Mouse (Mus musculus) CH12.LX (cell line): ENCODE measurements around the gene Dsn1. TPM values are rescaled to one million over a fixed set of nuclear protein-coding genes. Genes with fewer than 3 reads are reported as not detected.

Experiments used
- DNase-seq: peaks from one replicate; pipeline ENCODE4 v3.0.0-alpha.2; 2013; ENCODE audit errors: extremely low read depth
- H3K27ac ChIP-seq: 2 replicates; pipeline ENCODE4 v1.5.1; 2012; ENCODE audit warnings: low read depth, mild to moderate bottlenecking, control low read depth, moderate library complexity; ENCODE audit not compliant: insufficient read depth
- H3K27me3 ChIP-seq: replicated peaks from 2 replicates; pipeline ENCODE3; 2012; ENCODE audit warnings: inconsistent platforms
- H3K36me3 ChIP-seq, 2 experiments: replicated peaks in 1 of 2; 2 replicates each; pipeline versions ENCODE3 to v1.6.1; 2012; ENCODE audit warnings: inconsistent platforms in 1 of 2, low read length in 1 of 2, mild to moderate bottlenecking in 1 of 2, mixed read lengths in 1 of 2, moderate library complexity in 1 of 2; ENCODE audit not compliant: control insufficient read depth in 1 of 2, insufficient read depth in 1 of 2
- H3K4me1 ChIP-seq, 2 experiments: 2 replicates each; pipeline ENCODE4 v1.6.1; 2012; ENCODE audit warnings: inconsistent platforms in 1 of 2, moderate library complexity in 1 of 2; ENCODE audit not compliant: insufficient read depth in 2 of 2, control insufficient read depth in 1 of 2
- H3K4me2 ChIP-seq: 2 replicates; pipeline ENCODE4 v1.6.1; 2012; ENCODE audit warnings: low read depth, mild to moderate bottlenecking, control low read depth; ENCODE audit not compliant: poor library complexity, insufficient read depth, severe bottlenecking
- H3K4me3 ChIP-seq, 3 experiments: fragments of 150-350 bp in 1 of 3; sonication (generic) in 1 of 3; replicated peaks in 1 of 3; 2 replicates each; pipeline versions ENCODE3 to v1.5.1; 2011 to 2012; ENCODE audit warnings: low read depth in 2 of 3, low read length in 2 of 3, mild to moderate bottlenecking in 2 of 3, moderate library complexity in 2 of 3, control low read depth in 1 of 3, improper control_type of control experiment in 1 of 3, inconsistent platforms in 1 of 3, mixed read lengths in 1 of 3; ENCODE audit not compliant: poor library complexity in 1 of 3
- H3K79me2 ChIP-seq: replicated peaks from 2 replicates; pipeline ENCODE4 v1.6.1; 2012; ENCODE audit warnings: mild to moderate bottlenecking, moderate library complexity; ENCODE audit not compliant: control insufficient read depth, poor library complexity, insufficient read depth, severe bottlenecking; ENCODE audit errors: extremely low read depth
- H3K9ac ChIP-seq: 2 replicates; pipeline ENCODE4 v1.6.1; 2012; ENCODE audit warnings: low read depth, mild to moderate bottlenecking, control low read depth, moderate library complexity; ENCODE audit not compliant: insufficient read depth
- H3K9me3 ChIP-seq: replicated peaks from 2 replicates; pipeline ENCODE3; 2012; ENCODE audit warnings: low read length, inconsistent platforms, mixed read lengths
- BHLHE40 ChIP-seq: IDR thresholded peaks from 2 replicates; pipeline ENCODE4 v1.6.1; 2011; ENCODE audit warnings: mild to moderate bottlenecking, low read depth, low read length, improper control_type of control experiment
- CHD1 ChIP-seq: IDR thresholded peaks from 2 replicates; pipeline ENCODE4 v1.6.1; 2012; ENCODE audit warnings: low read depth, low read length, improper control_type of control experiment, inconsistent platforms
- CHD2 ChIP-seq: IDR thresholded peaks from 2 replicates; pipeline ENCODE4 v1.6.1; 2011; ENCODE audit warnings: low read length, improper control_type of control experiment
- CTCF ChIP-seq, 2 experiments: IDR thresholded peaks in 1 of 2; conservative IDR thresholded peaks in 1 of 2; 2 replicates each; pipeline ENCODE4 v1.5.1; 2011 to 2012; ENCODE audit warnings: low read depth in 2 of 2, low read length in 2 of 2, improper control_type of control experiment in 1 of 2, inconsistent platforms in 1 of 2, mild to moderate bottlenecking in 1 of 2, moderate library complexity in 1 of 2
- E2F4 ChIP-seq: IDR thresholded peaks from 2 replicates; pipeline ENCODE4 v1.6.1; 2011; ENCODE audit warnings: low read depth, low read length, improper control_type of control experiment; ENCODE audit not compliant: insufficient replicate concordance
- ELF1 ChIP-seq: IDR thresholded peaks from 2 replicates; pipeline ENCODE4 v1.6.1; 2014; ENCODE audit warnings: low read depth, mild to moderate bottlenecking, inconsistent platforms, low read length, improper control_type of control experiment
- EP300 ChIP-seq: IDR thresholded peaks from 2 replicates; pipeline ENCODE4 v1.6.1; 2011; ENCODE audit warnings: low read length, improper control_type of control experiment
- ETS1 ChIP-seq: conservative IDR thresholded peaks from 2 replicates; pipeline ENCODE4 v1.6.1; 2012; ENCODE audit warnings: low read depth, mild to moderate bottlenecking, inconsistent platforms, low read length, improper control_type of control experiment, moderate library complexity
- GABPA ChIP-seq: IDR thresholded peaks from 2 replicates; pipeline ENCODE4 v1.6.1; 2012; ENCODE audit warnings: low read depth, low read length, improper control_type of control experiment, inconsistent platforms; ENCODE audit not compliant: insufficient replicate concordance
- HCFC1 ChIP-seq: IDR thresholded peaks from 2 replicates; pipeline ENCODE4 v1.6.1; 2012; ENCODE audit warnings: low read depth, mild to moderate bottlenecking, inconsistent platforms, low read length, improper control_type of control experiment
- IRF4 ChIP-seq: IDR thresholded peaks from 2 replicates; pipeline ENCODE4 v1.6.1; 2014; ENCODE audit warnings: low read depth, mild to moderate bottlenecking, inconsistent platforms, low read length, improper control_type of control experiment
- JUN ChIP-seq: IDR thresholded peaks from 2 replicates; pipeline ENCODE4 v1.6.1; 2011; ENCODE audit warnings: low read depth, mild to moderate bottlenecking, low read length, improper control_type of control experiment, moderate library complexity; ENCODE audit not compliant: insufficient read depth
- JUND ChIP-seq: conservative IDR thresholded peaks from 2 replicates; pipeline ENCODE4 v1.6.1; 2011; ENCODE audit warnings: low read depth, low read length, improper control_type of control experiment
- KAT2A ChIP-seq: IDR thresholded peaks from 2 replicates; pipeline ENCODE4 v1.6.1; 2012; ENCODE audit warnings: low read length, improper control_type of control experiment, inconsistent platforms; ENCODE audit not compliant: insufficient replicate concordance
- MAFK ChIP-seq: IDR thresholded peaks from 2 replicates; pipeline ENCODE4 v1.6.1; 2011; ENCODE audit warnings: low read length, improper control_type of control experiment; ENCODE audit not compliant: insufficient replicate concordance
- MAX ChIP-seq: IDR thresholded peaks from 2 replicates; pipeline ENCODE4 v1.6.1; 2011; ENCODE audit warnings: low read length, improper control_type of control experiment
- MAZ ChIP-seq: IDR thresholded peaks from 2 replicates; pipeline ENCODE4 v1.6.1; 2012; ENCODE audit warnings: low read depth, mild to moderate bottlenecking, inconsistent platforms, low read length, improper control_type of control experiment, moderate library complexity
- MEF2A ChIP-seq: IDR thresholded peaks from 2 replicates; pipeline ENCODE4 v1.6.1; 2014; ENCODE audit warnings: low read depth, mild to moderate bottlenecking, inconsistent platforms, low read length, improper control_type of control experiment, borderline replicate concordance
- MXI1 ChIP-seq: IDR thresholded peaks from 2 replicates; pipeline ENCODE4 v1.6.1; 2011; ENCODE audit warnings: mild to moderate bottlenecking, low read depth, low read length, improper control_type of control experiment
- MYC ChIP-seq: IDR thresholded peaks from 2 replicates; pipeline ENCODE4 v1.6.1; 2011; ENCODE audit warnings: low read depth, mild to moderate bottlenecking, improper control_type of control experiment, low read length
- NELFE ChIP-seq: IDR thresholded peaks from 2 replicates; pipeline ENCODE4 v1.6.1; 2011; ENCODE audit warnings: low read depth, low read length, improper control_type of control experiment
- NRF1 ChIP-seq: IDR thresholded peaks from 2 replicates; pipeline ENCODE4 v1.6.1; 2014; ENCODE audit warnings: low read depth, mild to moderate bottlenecking, inconsistent platforms, low read length, improper control_type of control experiment, moderate library complexity
- PAX5 ChIP-seq: IDR thresholded peaks from 2 replicates; pipeline ENCODE4 v1.6.1; 2012; ENCODE audit warnings: low read length, inconsistent platforms, mixed read lengths
- POLR2A ChIP-seq: IDR thresholded peaks from 2 replicates; pipeline ENCODE4 v1.6.1; 2011; ENCODE audit warnings: low read depth, mild to moderate bottlenecking, improper control_type of control experiment, low read length
- POLR2AphosphoS2 ChIP-seq: IDR thresholded peaks from 2 replicates; pipeline ENCODE4 v1.6.1; 2011; ENCODE audit warnings: low read depth, low read length, improper control_type of control experiment
- RAD21 ChIP-seq: IDR thresholded peaks from 2 replicates; pipeline ENCODE4 v1.6.1; 2011; ENCODE audit warnings: low read depth, mild to moderate bottlenecking, low read length, improper control_type of control experiment, moderate library complexity
- RCOR1 ChIP-seq: conservative IDR thresholded peaks from 2 replicates; pipeline ENCODE4 v1.6.1; 2012; ENCODE audit warnings: low read depth, mild to moderate bottlenecking, inconsistent platforms, low read length, improper control_type of control experiment
- SIN3A ChIP-seq: IDR thresholded peaks from 2 replicates; pipeline ENCODE4 v1.6.1; 2012; ENCODE audit warnings: low read length, improper control_type of control experiment, inconsistent platforms
- SMC3 ChIP-seq: IDR thresholded peaks from 2 replicates; pipeline ENCODE4 v1.6.1; 2011; ENCODE audit warnings: low read depth, low read length, improper control_type of control experiment
- TBP ChIP-seq: conservative IDR thresholded peaks from 2 replicates; pipeline ENCODE4 v1.6.1; 2011; ENCODE audit warnings: low read depth, low read length, improper control_type of control experiment
- TCF12 ChIP-seq: IDR thresholded peaks from 2 replicates; pipeline ENCODE4 v1.6.1; 2014; ENCODE audit warnings: low read depth, mild to moderate bottlenecking, inconsistent platforms, low read length, improper control_type of control experiment
- UBTF ChIP-seq: IDR thresholded peaks from 2 replicates; pipeline ENCODE4 v1.6.1; 2012; ENCODE audit warnings: low read depth, mild to moderate bottlenecking, inconsistent platforms, low read length, improper control_type of control experiment, moderate library complexity
- USF1 ChIP-seq: IDR thresholded peaks from 2 replicates; pipeline ENCODE4 v1.6.1; 2014; ENCODE audit warnings: low read depth, mild to moderate bottlenecking, inconsistent platforms, low read length, improper control_type of control experiment
- USF2 ChIP-seq: conservative IDR thresholded peaks from 2 replicates; pipeline ENCODE4 v1.6.1; 2011; ENCODE audit warnings: low read depth, low read length, improper control_type of control experiment
- ZC3H11A ChIP-seq: IDR thresholded peaks from 2 replicates; pipeline ENCODE4 v1.6.1; 2012; ENCODE audit warnings: low read depth, mild to moderate bottlenecking, inconsistent platforms, low read length, improper control_type of control experiment
- ZKSCAN1 ChIP-seq: IDR thresholded peaks from 2 replicates; pipeline ENCODE4 v1.6.1; 2012; ENCODE audit warnings: low read depth, inconsistent platforms, low read length, improper control_type of control experiment, borderline replicate concordance
- ZMIZ1 ChIP-seq: IDR thresholded peaks from 2 replicates; pipeline ENCODE4 v1.6.1; 2012; ENCODE audit warnings: low read depth, mild to moderate bottlenecking, inconsistent platforms, low read length, improper control_type of control experiment
- ZNF384 ChIP-seq: IDR thresholded peaks from 2 replicates; pipeline ENCODE4 v1.6.1; 2012; ENCODE audit warnings: low read depth, low read length, improper control_type of control experiment, inconsistent platforms
- dilution Hi-C: fragments of 300-500 bp; cut with MboI; formaldehyde crosslinking; loops from 2 replicates; pipeline ENCODE4 v1.14.3; 2020; ENCODE audit warnings: low sequenced_read_pairs; ENCODE audit not compliant: extremely low pct_unique_long_range_greater_than_20kb, extremely low pct_ligation_motif_present
- in situ Hi-C: fragments of 300-500 bp; cut with MboI; formaldehyde crosslinking; loops from 3 replicates; pipeline ENCODE4 v1.14.3; 2019; ENCODE audit warnings: low sequenced_read_pairs, low pct_ligation_motif_present, low pct_unique_long_range_greater_than_20kb, mixed read lengths
- polyA plus RNA-seq: library from polyadenylated mRNA; unstranded; fragments of >175 nt; gene quantifications from 2 replicates; pipeline ENCODE4 v1.2.1, GENCODE M21; 2012; ENCODE audit warnings: low read depth; ENCODE audit not compliant: insufficient read length
- total RNA-seq, 2 experiments: library from RNA; depleted of rRNA; stranded (reverse); fragments of 300-350 nt in 1 of 2; fragments of >200 nt in 1 of 2; gene quantifications; 2 replicates each; pipeline ENCODE4 v1.2.3; 2012 to 2014

The Dsn1 gene
- total and polyA plus RNA-seq, 3 experiments: 23.2 to 34.3 (median 25.6) TPM

GRCm38 (mm10) chr2:156991470-156992319 lies 15.3 kb downstream of the Dsn1 start, which contains the start of gene Ndrg3:
Gene Ndrg3 (minus strand): TSS chr2:156992056.
- H3K27me3 ChIP-seq: no peaks in the 10 kb centered on the region
- TF ChIP-seq RCOR1: peak; percentile 93; the same call in 1 of the 2 replicates
- no peak for TF ChIP-seq CHD1
- peak; percentile 47; the same call in 1 of the 2 replicates for TF ChIP-seq MXI1
- TF ChIP-seq EP300: no peak
- TF ChIP-seq USF1: no peak
- TF ChIP-seq KAT2A: peak; percentile 85; the same call in 1 of the 2 replicates
- no peak for TF ChIP-seq RAD21
- peak; percentile 65 for TF ChIP-seq TCF12
- peak; percentile 12 to 55; a peak in 2 of 4 replicates for TF ChIP-seq CTCF (conservative IDR thresholded peaks at IDR 0.05 in 1 of 2, IDR thresholded peaks at IDR 0.05 in 1 of 2; ENCODE audit: low read depth in 2 of 2, low read length in 2 of 2)
- no peak for TF ChIP-seq BHLHE40
- no peak; the same call in 1 of the 2 replicates for TF ChIP-seq MAX
- no peak; the same call in 1 of the 2 replicates for TF ChIP-seq POLR2AphosphoS2
- no peak for TF ChIP-seq MYC
- peak; percentile 45; the same call in 1 of the 2 replicates for TF ChIP-seq UBTF
- no peak for TF ChIP-seq ZNF384
- peak; percentile 63 for TF ChIP-seq ELF1
- TF ChIP-seq MAFK: no peak
- no peak for TF ChIP-seq USF2
- no peak for TF ChIP-seq JUN
- TF ChIP-seq POLR2A: peak; percentile 54; the same call in 1 of the 2 replicates
- peak; percentile 50; the same call in 1 of the 2 replicates for TF ChIP-seq IRF4
- no peak for TF ChIP-seq PAX5
- peak; percentile 94 for TF ChIP-seq NRF1
- TF ChIP-seq SIN3A: peak; percentile 21; the same call in 1 of the 2 replicates
- TF ChIP-seq GABPA: peak; percentile 9; the same call in 1 of the 2 replicates
- no peak for TF ChIP-seq JUND
- TF ChIP-seq MAZ: peak; percentile 96
- peak; percentile 95 for TF ChIP-seq HCFC1
- TF ChIP-seq MEF2A: peak; percentile 48; the same call in 1 of the 2 replicates
- no peak for TF ChIP-seq CHD2
- peak; percentile 22 for TF ChIP-seq SMC3
- no peak for TF ChIP-seq ZC3H11A
- 0 out of 2 replicates have a peak, but pooled peaks have one; percentile 4 for TF ChIP-seq ZMIZ1
- no peak for TF ChIP-seq ZKSCAN1
- TF ChIP-seq E2F4: no peak
- no peak for TF ChIP-seq ETS1
- peak; percentile 72 for TF ChIP-seq TBP
- TF ChIP-seq NELFE: peak; percentile 74
- no peaks in the 10 kb centered on the region for H3K9me3 ChIP-seq
- peak within 1 kb of the TSS; percentile 90 for H3K4me2 ChIP-seq
- no peak within 1 kb of the TSS for H3K27ac ChIP-seq
- peak; percentile 97 for DNase-seq
- H3K36me3 ChIP-seq: peaks cover 21 to 30% of the 10 kb centered on the region in 2 experiments
- no peaks in the 10 kb centered on the region; the same call in 1 of the 2 replicates for H3K79me2 ChIP-seq
- H3K9ac ChIP-seq: peak within 1 kb of the TSS; percentile 42
- dilution Hi-C loops (no loop called here), in situ Hi-C loops (no loop called here)
- peaks cover 0 to 13% of the 10 kb centered on the region in 2 experiments; a peak in 2 of 4 replicates for H3K4me1 ChIP-seq
- H3K4me3 ChIP-seq: peak within 1 kb of the TSS; percentile 71 to 88 (median 82)
